Mouse (Mus musculus) brain, embryonic 14.5 days (tissue): ENCODE measurements at regions not wholly inside any gene's neighbourhood (a gene's known extent, or its start where the extent isn't known, plus 50 kb on each side); places are given as distances from the start of the nearest gene placed in this dataset.

Source experiments
- CTCF ChIP-seq: fragments of 200-500 bp; IDR thresholded peaks from 2 replicates; pipeline ENCODE4 v1.5.1; 2012; ENCODE audit warnings: inconsistent platforms, mild to moderate bottlenecking, moderate library complexity, borderline replicate concordance; ENCODE audit not compliant: insufficient read depth, insufficient read length; ENCODE audit errors: extremely low read depth
- POLR2A ChIP-seq: fragments of 200-500 bp; IDR thresholded peaks from 2 replicates; pipeline ENCODE4 v1.6.1; 2012; ENCODE audit warnings: mild to moderate bottlenecking, inconsistent platforms, borderline replicate concordance; ENCODE audit not compliant: poor library complexity, insufficient read depth, insufficient read length, severe bottlenecking; ENCODE audit errors: extremely low read depth

GRCm38 (mm10) chr3:46727679-46728078, 279.7 kb upstream of the Pabpc4l start:
- TF ChIP-seq CTCF (no peak), POLR2A (no peak)
